Mouse (Mus musculus) stomach, embryonic 15.5 days (tissue): ENCODE results near the gene Tmem176b. TPM values are rescaled to one million over a fixed set of nuclear protein-coding genes. Genes with fewer than 3 reads are reported as not detected.

ENCODE experiments used
- polyA plus RNA-seq: library from polyadenylated mRNA; unstranded; fragments of >200 nt; fragmentation: Nextera tagmentation; extraction: Ambion mirVana; gene quantifications from 2 replicates; pipeline ENCODE4 v1.2.1, GENCODE M21; 2015

Tmem176b gene
- polyA plus RNA-seq, 1 experiment from 2014 or later, result 315 TPM

Other genes with a start within 250 kb of the Tmem176b start
- 26.6 and 27.8 TPM in 2 replicates for gene Repin1, start 247.6 kb downstream of the Tmem176b start, polyA plus RNA-seq
- gene Gm44965, start 247.6 kb downstream of the Tmem176b start, polyA plus RNA-seq, result 0.45 TPM in 1 of 2 replicates, not detected in the other
- 4.9 and 5.4 TPM in 2 replicates for gene Zfp775, start 239.4 kb downstream of the Tmem176b start, polyA plus RNA-seq
- 0.92 and 1.1 TPM in 2 replicates for gene AI854703, start 214.7 kb downstream of the Tmem176b start, polyA plus RNA-seq
- 1.5 and 1.6 TPM in 2 replicates for gene Gimap8, start 194.3 kb downstream of the Tmem176b start, polyA plus RNA-seq
- 10.7 and 12.6 TPM in 2 replicates for gene Gimap9, start 165.4 kb downstream of the Tmem176b start, polyA plus RNA-seq
- gene Gimap4, start 156.9 kb downstream of the Tmem176b start, polyA plus RNA-seq, result 20.1 and 22.0 TPM in 2 replicates
- gene Gimap6, start 133.3 kb downstream of the Tmem176b start, polyA plus RNA-seq, result 21.1 and 22.3 TPM in 2 replicates
- 3.3 and 3.4 TPM in 2 replicates for gene Gm28053, start 122.9 kb downstream of the Tmem176b start, polyA plus RNA-seq
- gene Gimap7, start 122.9 kb downstream of the Tmem176b start, polyA plus RNA-seq, result 0.23 TPM in 1 of 2 replicates, not detected in the other
- gene Gimap1, start 102.4 kb downstream of the Tmem176b start, polyA plus RNA-seq, result 21.8 and 22.2 TPM in 2 replicates
- gene Gimap5, start 95.3 kb downstream of the Tmem176b start, polyA plus RNA-seq, result 7.5 and 9.2 TPM in 2 replicates
- gene Gimap3, start 70.6 kb downstream of the Tmem176b start, polyA plus RNA-seq, result 0.06 and 0.18 TPM in 2 replicates
- 140 and 144 TPM in 2 replicates for gene Tmem176a, start 577 bp downstream of the Tmem176b start, polyA plus RNA-seq
- gene Aoc1, start 31.4 kb upstream of the Tmem176b start, polyA plus RNA-seq, result 2.3 and 3.6 TPM in 2 replicates
- not detected in 2 replicates for gene 1600015I10Rik, start 88.4 kb upstream of the Tmem176b start, polyA plus RNA-seq
- not detected in 2 replicates for gene Doxl2, start 133.5 kb upstream of the Tmem176b start, polyA plus RNA-seq
- gene Svs1, start 145.4 kb upstream of the Tmem176b start, polyA plus RNA-seq, result not detected in 2 replicates
- 0.26 and 0.34 TPM in 2 replicates for gene Gpnmb, start 195.1 kb upstream of the Tmem176b start, polyA plus RNA-seq
- gene Malsu1, start 232.3 kb upstream of the Tmem176b start, polyA plus RNA-seq, result 69.0 and 76.9 TPM in 2 replicates